Mouse (Mus musculus) myocyte (in vitro differentiated cells): ENCODE measurements at regions not wholly inside any gene's neighbourhood (a gene's known extent, or its start where the extent isn't known, plus 50 kb on each side); places are given as distances from the start of the nearest gene placed in this dataset.

Experiments
- CEBPB ChIP-seq: IDR thresholded peaks from 2 replicates; pipeline ENCODE4 v1.6.1; 2011; ENCODE audit warnings: mild to moderate bottlenecking, moderate library complexity; ENCODE audit not compliant: poor library complexity, insufficient read depth, severe bottlenecking
- E2F4 ChIP-seq: IDR thresholded peaks from one replicate; pipeline ENCODE4 v1.6.1; 2011; ENCODE audit warnings: mild to moderate bottlenecking, control low read depth, moderate library complexity; ENCODE audit not compliant: insufficient read depth
- MAX ChIP-seq: IDR thresholded peaks from one replicate; pipeline ENCODE4 v1.6.1; 2011; ENCODE audit warnings: low read depth, mild to moderate bottlenecking, control low read depth
- MYOD1 ChIP-seq, 3 experiments: IDR thresholded peaks; one replicate each; pipeline ENCODE4 v1.6.1; 2011; ENCODE audit warnings: control low read depth in 2 of 3, low read depth in 2 of 3, mild to moderate bottlenecking in 2 of 3, moderate library complexity in 1 of 3; ENCODE audit not compliant: insufficient read length in 2 of 3, control insufficient read depth in 1 of 3
- MYOG ChIP-seq, 3 experiments: IDR thresholded peaks; one replicate each; pipeline ENCODE4 v1.6.1; 2011; ENCODE audit warnings: control low read depth in 2 of 3, low read depth in 2 of 3, mild to moderate bottlenecking in 2 of 3; ENCODE audit not compliant: insufficient read length in 2 of 3, control insufficient read depth in 1 of 3, insufficient read depth in 1 of 3
- POLR2A ChIP-seq: IDR thresholded peaks from one replicate; pipeline ENCODE4 v1.6.1; 2011; ENCODE audit warnings: low read depth, mild to moderate bottlenecking, control low read depth, moderate library complexity; ENCODE audit not compliant: insufficient read length
- POLR2AphosphoS2 ChIP-seq: IDR thresholded peaks from one replicate; pipeline ENCODE4 v1.6.1; 2011; ENCODE audit warnings: low read depth, control low read depth; ENCODE audit not compliant: insufficient read length
- SRF ChIP-seq: IDR thresholded peaks from one replicate; pipeline ENCODE4 v1.6.1; 2011; ENCODE audit warnings: low read depth; ENCODE audit not compliant: control insufficient read depth, insufficient read length
- TCF12 ChIP-seq: IDR thresholded peaks from one replicate; pipeline ENCODE4 v1.6.1; 2011; ENCODE audit warnings: mild to moderate bottlenecking, control low read depth; ENCODE audit not compliant: poor library complexity, insufficient read depth, severe bottlenecking
- USF1 ChIP-seq: IDR thresholded peaks from one replicate; pipeline ENCODE4 v1.6.1; 2011; ENCODE audit warnings: low read depth, mild to moderate bottlenecking, control low read depth, moderate library complexity

DNA sequence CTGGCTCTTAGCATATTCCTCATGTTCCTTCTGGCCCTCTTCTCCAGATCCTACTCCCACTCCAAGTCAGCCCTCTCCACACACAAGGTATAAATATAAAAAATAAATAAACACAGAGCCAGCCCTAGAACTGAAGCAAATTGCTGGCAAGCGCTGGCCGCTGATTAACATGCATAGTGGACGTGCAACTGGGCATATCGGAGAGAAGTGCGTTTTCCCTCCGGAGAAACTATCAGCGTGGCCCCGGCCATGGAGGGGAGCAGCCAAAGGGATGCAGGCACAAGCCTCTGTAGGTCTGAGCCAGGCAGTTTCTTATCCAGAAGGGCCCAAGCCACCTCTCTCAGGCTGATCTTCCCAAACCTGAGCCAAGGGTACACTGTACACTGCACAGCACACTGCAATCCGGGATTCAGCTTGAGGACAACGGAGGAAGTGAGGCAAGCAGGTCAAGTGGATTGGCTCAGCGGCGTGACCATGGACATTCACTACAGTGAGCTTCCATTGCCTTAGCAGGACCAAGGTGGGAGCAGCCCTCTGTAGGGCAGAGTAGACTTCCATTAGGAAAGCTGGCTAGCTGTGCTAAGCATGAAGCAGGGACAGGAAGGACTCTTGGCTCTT is 131.3 kb upstream of the Pja1 start:
- no peak for TF ChIP-seq MYOD1 (IDR thresholded peaks at IDR 0.05; ENCODE audit: control insufficient read depth in 1 of 3, insufficient read length in 2 of 3, low read depth in 2 of 3)
- no peak for TF ChIP-seq POLR2AphosphoS2
- TF ChIP-seq POLR2A, result no peak
- no peak for TF ChIP-seq MAX
- no peak for TF ChIP-seq SRF
- no peak for TF ChIP-seq TCF12
- no peak for TF ChIP-seq MYOG (IDR thresholded peaks at IDR 0.05; ENCODE audit: control insufficient read depth in 1 of 3, insufficient read depth in 1 of 3, insufficient read length in 2 of 3, low read depth in 2 of 3)
- no peak for TF ChIP-seq USF1
- no peak for TF ChIP-seq E2F4
- TF ChIP-seq CEBPB, result no peak
